Mouse (Mus musculus) megakaryocyte, embryonic 14.5 days (primary cell): ENCODE results near the gene Tmem235.

Source experiments
- FLI1 ChIP-seq: IDR thresholded peaks from 2 replicates; pipeline ENCODE4 v1.6.1; 2012; ENCODE audit warnings: low read length, inconsistent platforms, mixed read lengths
- GATA1 ChIP-seq: IDR thresholded peaks from 3 replicates; pipeline ENCODE4 v1.6.1; 2012; ENCODE audit warnings: mixed read lengths, low read length, inconsistent platforms, borderline replicate concordance

DNA sequence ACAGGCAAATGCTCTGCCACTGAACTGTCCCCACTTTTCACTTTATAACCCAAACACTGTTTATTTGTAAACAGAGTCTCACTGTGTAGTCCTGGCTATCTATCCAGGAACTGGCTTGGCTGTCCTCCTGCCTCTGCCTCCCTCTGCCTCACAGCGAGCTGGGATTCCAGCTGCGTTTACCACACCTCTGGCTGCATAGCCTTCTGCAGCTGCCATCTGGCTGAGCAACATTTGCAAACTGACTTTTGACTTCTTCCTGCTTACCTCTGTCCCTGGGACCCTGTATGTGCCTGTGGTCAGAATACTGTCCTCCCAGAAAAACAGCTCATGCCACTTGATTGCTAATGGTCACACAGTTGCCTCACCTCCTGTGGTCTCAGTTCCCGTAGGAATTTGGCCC, 33.2 kb upstream of the Tmem235 start:
- no peak for TF ChIP-seq GATA1
- TF ChIP-seq FLI1, result no peak
